Mouse (Mus musculus): ENCODE measurements at regions not wholly inside any gene's neighbourhood (a gene's known extent, or its start where the extent isn't known, plus 50 kb on each side); places are given as distances from the start of the nearest gene placed in this dataset.

DNA sequence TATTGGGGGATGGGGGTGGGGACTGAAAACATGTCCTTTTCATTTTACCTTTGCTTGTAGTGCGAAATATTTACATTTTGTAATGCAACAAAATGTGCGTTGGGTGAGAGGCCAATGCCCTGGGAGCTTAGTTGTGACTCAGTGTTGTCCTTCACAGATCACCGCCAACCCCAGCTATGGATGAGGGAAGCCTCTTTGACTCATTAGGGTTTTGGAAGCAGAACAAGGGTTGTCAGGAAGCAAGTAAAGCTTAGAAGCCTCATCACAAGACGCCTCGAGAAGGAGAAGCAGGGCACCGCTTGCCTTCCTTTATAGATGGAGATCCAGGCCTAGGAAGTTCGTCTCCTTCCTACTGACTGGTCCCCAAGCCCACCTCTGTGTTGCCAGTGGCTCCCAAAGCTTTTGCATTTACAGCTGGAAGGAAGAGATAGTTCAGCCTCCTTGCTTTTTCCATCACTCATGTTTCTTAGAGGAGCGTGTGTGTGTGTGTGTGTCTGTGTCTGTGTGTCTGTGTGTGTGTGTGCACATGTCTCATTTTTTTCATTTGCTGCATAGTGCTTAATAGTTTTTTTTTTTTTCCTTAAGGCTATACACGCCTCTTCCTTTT is 1297.2 kb upstream of the A1bg start:
- Histone ChIP-seq H3K4me2 (peak overlapping the region; percentile 60; the same call in 1 of the 2 replicates), H3K9me3 (replicated peaks) (no peaks in the 10 kb centered on the region), H3K27me3 (no peaks in the 10 kb centered on the region), H3K4me1 (replicated peaks) (peaks cover 71% of the 10 kb centered on the region), H3K4me3 (replicated peaks) (no peak overlapping the region), H3K9ac (no peak overlapping the region), H3K36me3 (replicated peaks) (peaks cover 12% of the 10 kb centered on the region), H3K27ac (replicated peaks) (peak overlapping the region; percentile 83)
- no peak for ATAC-seq (ENCODE audit: insufficient read depth)
- 67% methylated on average over 9 of the region's 9 CpGs for WGBS (ENCODE audit: insufficient replicate concordance)

GRCm38 (mm10) chr15:62218346-62219080 is 1295.7 kb upstream of the A1bg start:
- H3K36me3 ChIP-seq (replicated peaks): peaks cover 12% of the 10 kb centered on the region
- H3K4me3 ChIP-seq (replicated peaks): no peak overlapping the region
- H3K27me3 ChIP-seq: no peaks in the 10 kb centered on the region
- H3K9me3 ChIP-seq (replicated peaks): no peaks in the 10 kb centered on the region
- ATAC-seq (ENCODE audit: insufficient read depth): no peak
- H3K4me2 ChIP-seq: no peak overlapping the region
- H3K27ac ChIP-seq (replicated peaks): no peak overlapping the region
- H3K9ac ChIP-seq: no peak overlapping the region
- H3K4me1 ChIP-seq (replicated peaks): peaks cover 71% of the 10 kb centered on the region
- 86% methylated on average over 21 of the region's 21 CpGs for WGBS (ENCODE audit: insufficient replicate concordance)

DNA sequence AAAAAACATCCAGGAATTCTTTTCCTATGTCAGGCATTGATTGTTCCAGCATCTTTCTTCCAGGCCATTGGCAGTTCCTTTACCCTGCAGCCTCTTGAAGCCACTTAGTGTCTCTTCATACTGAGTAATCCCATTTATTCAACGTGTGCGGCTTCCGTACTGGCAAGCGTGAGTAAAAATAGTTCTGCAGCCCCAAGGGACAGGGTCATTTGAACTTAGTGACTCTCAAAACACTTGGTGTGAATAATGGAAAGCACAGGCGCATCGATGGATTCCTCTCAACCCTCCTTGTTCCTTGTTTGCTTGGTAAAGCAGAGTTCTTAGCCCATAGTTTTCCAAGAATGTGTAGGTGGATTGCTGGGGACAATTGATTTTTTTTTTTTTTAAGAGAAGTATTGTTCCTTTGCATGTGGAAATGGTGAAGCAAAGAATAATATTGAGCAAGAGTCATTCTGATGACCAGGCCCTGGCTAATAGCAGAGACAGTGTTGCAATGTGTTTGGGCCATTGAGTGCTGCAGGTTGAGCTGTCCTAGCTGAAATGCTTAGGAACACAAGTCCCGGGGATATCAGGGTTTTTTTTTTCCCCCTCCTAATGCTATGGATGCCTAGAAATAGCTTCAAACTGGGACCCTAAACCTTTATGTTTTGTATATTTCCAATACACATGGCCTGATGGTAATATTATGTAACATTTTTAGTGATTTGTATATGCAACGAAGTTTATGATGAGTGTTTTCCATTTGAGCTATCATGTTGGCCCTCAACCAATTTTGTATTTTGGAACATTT is 1294.1 kb upstream of the A1bg start:
- no peaks in the 10 kb centered on the region for H3K9me3 ChIP-seq (replicated peaks)
- H3K4me3 ChIP-seq (replicated peaks): no peak overlapping the region
- 76% methylated on average over 8 of the region's 8 CpGs for WGBS (ENCODE audit: insufficient replicate concordance)
- no peaks in the 10 kb centered on the region for H3K27me3 ChIP-seq
- H3K27ac ChIP-seq (replicated peaks): peak overlapping the region; percentile 14
- H3K36me3 ChIP-seq (replicated peaks): peaks cover 12% of the 10 kb centered on the region
- no peak for ATAC-seq (ENCODE audit: insufficient read depth)
- H3K9ac ChIP-seq: no peak overlapping the region
- H3K4me2 ChIP-seq: no peak overlapping the region
- H3K4me1 ChIP-seq (replicated peaks): peaks cover 68% of the 10 kb centered on the region

GRCm38 (mm10) chr15:62215616-62216398 is 1293.0 kb upstream of the A1bg start:
- no peaks in the 10 kb centered on the region for H3K27me3 ChIP-seq
- H3K36me3 ChIP-seq (replicated peaks): peaks cover 12% of the 10 kb centered on the region
- no peaks in the 10 kb centered on the region for H3K9me3 ChIP-seq (replicated peaks)
- H3K27ac ChIP-seq (replicated peaks): peak overlapping the region; percentile 29
- peak; percentile 33 for ATAC-seq (ENCODE audit: insufficient read depth)
- H3K4me2 ChIP-seq: no peak overlapping the region
- H3K4me1 ChIP-seq (replicated peaks): peaks cover 58% of the 10 kb centered on the region
- H3K4me3 ChIP-seq (replicated peaks): no peak overlapping the region
- H3K9ac ChIP-seq: no peak overlapping the region
- 30% methylated on average over 8 of the region's 8 CpGs for WGBS (ENCODE audit: insufficient replicate concordance)

DNA sequence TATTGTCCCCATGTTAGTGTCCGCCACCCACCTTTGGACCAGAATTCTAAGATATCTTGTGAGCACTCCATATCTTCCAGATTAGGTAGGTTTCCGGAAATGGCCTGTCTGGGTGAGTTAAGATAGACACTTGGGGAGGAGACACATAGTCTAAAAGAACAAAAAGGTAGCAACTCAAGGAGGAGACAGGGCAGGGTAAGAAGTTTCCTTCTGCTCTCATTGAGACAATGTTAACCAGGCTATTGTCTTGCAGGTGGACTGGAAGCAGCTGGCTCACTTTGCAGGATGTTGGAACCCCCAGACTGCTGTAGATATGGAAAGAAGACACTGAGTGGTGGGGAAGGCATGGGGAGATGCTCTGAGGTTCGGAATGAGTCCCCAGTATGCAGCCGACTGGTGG is 1291.5 kb upstream of the A1bg start:
- no peak overlapping the region for H3K9ac ChIP-seq

GRCm38 (mm10) chr15:62212283-62212910 is 1289.6 kb upstream of the A1bg start:
- H3K27me3 ChIP-seq: no peaks in the 10 kb centered on the region
- H3K27ac ChIP-seq (replicated peaks): no peak overlapping the region
- no peak for ATAC-seq (ENCODE audit: insufficient read depth)
- WGBS (ENCODE audit: insufficient replicate concordance): 80% methylated on average over 5 of the region's 5 CpGs
- H3K4me2 ChIP-seq: no peak overlapping the region
- no peaks in the 10 kb centered on the region for H3K36me3 ChIP-seq (replicated peaks)
- H3K4me3 ChIP-seq (replicated peaks): no peak overlapping the region
- H3K9ac ChIP-seq: no peak overlapping the region
- H3K9me3 ChIP-seq (replicated peaks): no peaks in the 10 kb centered on the region
- peaks cover 60% of the 10 kb centered on the region for H3K4me1 ChIP-seq (replicated peaks)

More for the DNA sequence above, 1291.5 kb upstream of the A1bg start:
- Histone ChIP-seq H3K27ac (replicated peaks) (peak overlapping the region; percentile 30; the same call in 1 of the 2 replicates), H3K36me3 (replicated peaks) (peaks cover 12% of the 10 kb centered on the region), H3K4me3 (replicated peaks) (no peak overlapping the region), H3K9me3 (replicated peaks) (no peaks in the 10 kb centered on the region), H3K27me3 (no peaks in the 10 kb centered on the region), H3K4me1 (replicated peaks) (peaks cover 57% of the 10 kb centered on the region), H3K4me2 (no peak overlapping the region; the same call in 1 of the 2 replicates)
- WGBS (ENCODE audit: insufficient replicate concordance): 39% methylated on average over 4 of the region's 4 CpGs
- ATAC-seq (ENCODE audit: insufficient read depth): 0 out of 2 replicates have a peak, but pooled peaks have one; percentile 14

DNA sequence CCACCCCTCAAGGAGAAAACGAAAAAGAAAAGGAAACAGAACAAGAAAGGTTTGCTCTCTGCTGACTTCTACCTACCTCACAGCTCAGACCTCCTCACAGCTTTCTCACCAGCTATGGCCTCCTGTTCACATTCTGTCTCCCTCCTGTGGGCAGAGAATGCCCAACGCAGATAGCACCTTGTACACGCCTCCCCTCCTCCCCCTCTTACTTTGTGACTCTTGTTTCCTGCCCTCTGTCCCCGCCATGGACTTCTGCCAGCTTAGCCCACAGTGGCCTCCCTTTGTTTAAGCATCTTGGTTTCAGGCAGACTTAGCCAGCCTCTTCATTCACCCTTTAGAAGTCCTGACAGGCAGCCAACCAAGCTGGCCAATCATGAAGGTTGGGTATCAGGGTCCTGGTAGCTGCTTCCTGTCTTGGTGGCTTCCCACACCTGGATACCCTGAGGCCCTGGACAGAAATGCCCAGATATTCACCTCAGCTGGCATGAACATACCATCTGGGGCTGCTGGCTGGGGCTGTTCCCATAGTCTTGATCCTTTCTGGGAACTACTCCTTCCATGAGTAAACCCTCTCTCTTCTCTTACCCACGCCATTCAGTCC is 1287.2 kb upstream of the A1bg start:
- Histone ChIP-seq H3K27me3 (no peaks in the 10 kb centered on the region), H3K9ac (no peak overlapping the region), H3K27ac (replicated peaks) (peak overlapping the region; percentile 11), H3K4me1 (replicated peaks) (peaks cover 41% of the 10 kb centered on the region), H3K4me3 (replicated peaks) (no peak overlapping the region), H3K9me3 (replicated peaks) (no peaks in the 10 kb centered on the region), H3K4me2 (no peak overlapping the region), H3K36me3 (replicated peaks) (no peaks in the 10 kb centered on the region)
- peak; percentile 38; the same call in 1 of the 2 replicates for ATAC-seq (ENCODE audit: insufficient read depth)
- 42% methylated on average over 5 of the region's 5 CpGs for WGBS (ENCODE audit: insufficient replicate concordance)

DNA sequence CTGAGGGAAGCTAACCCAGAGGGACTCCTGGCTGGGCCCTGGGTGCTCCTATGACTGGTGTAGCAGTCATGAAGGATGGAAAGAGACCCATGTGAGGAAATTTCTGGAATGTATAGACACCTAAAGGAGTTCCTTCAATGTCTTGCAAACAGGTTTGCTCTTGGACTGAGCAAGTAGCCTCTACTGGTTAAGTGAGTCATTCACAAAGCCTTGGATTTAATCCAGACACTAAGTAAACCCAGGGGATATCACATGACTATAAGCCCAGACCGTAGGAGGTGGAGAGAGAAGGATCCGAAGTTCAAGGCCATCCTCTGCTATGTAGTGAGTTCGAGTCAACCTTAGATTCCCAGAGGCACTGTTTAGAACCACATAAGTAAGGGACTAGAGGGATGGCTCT is 1286.5 kb upstream of the A1bg start:
- Histone ChIP-seq H3K9ac (no peak overlapping the region), H3K27ac (replicated peaks) (no peak overlapping the region), H3K4me1 (replicated peaks) (peaks cover 38% of the 10 kb centered on the region), H3K4me2 (no peak overlapping the region), H3K9me3 (replicated peaks) (no peaks in the 10 kb centered on the region), H3K36me3 (replicated peaks) (no peaks in the 10 kb centered on the region), H3K4me3 (replicated peaks) (no peak overlapping the region), H3K27me3 (no peaks in the 10 kb centered on the region)
- 73% methylated on average over 3 of the region's 3 CpGs for WGBS (ENCODE audit: insufficient replicate concordance)
- ATAC-seq (ENCODE audit: insufficient read depth): no peak

GRCm38 (mm10) chr15:62206502-62206902 is 1283.7 kb upstream of the A1bg start:
- no peak for ATAC-seq (ENCODE audit: insufficient read depth)
- no peak overlapping the region for H3K9ac ChIP-seq
- no peak overlapping the region for H3K4me2 ChIP-seq
- no peaks in the 10 kb centered on the region for H3K27me3 ChIP-seq
- peaks cover 22% of the 10 kb centered on the region for H3K4me1 ChIP-seq (replicated peaks)
- H3K9me3 ChIP-seq (replicated peaks): no peaks in the 10 kb centered on the region
- WGBS (ENCODE audit: insufficient replicate concordance): 78% methylated on average over 4 of the region's 4 CpGs
- H3K27ac ChIP-seq (replicated peaks): no peak overlapping the region
- no peaks in the 10 kb centered on the region for H3K36me3 ChIP-seq (replicated peaks)
- H3K4me3 ChIP-seq (replicated peaks): no peak overlapping the region
